Mouse (Mus musculus): Measurements from ENCODE around the gene Hnrnpa3.

The Hnrnpa3 gene

GRCm38 (mm10) chr2:75701822-75702587, 42.9 kb downstream of the Hnrnpa3 start:
- in situ Hi-C loops (cut with MboI, MseI) = no loop called here

GRCm38 (mm10) chr2:75702588-75702976, 43.5 kb downstream of the Hnrnpa3 start:
- in situ Hi-C loops (cut with MboI, MseI) = no loop called here

- in situ Hi-C loops (cut with MboI, MseI) = no loop called here
Observed at GRCm38 (mm10) chr2:75703375-75704181, 44.5 kb downstream of the Hnrnpa3 start.

- in situ Hi-C loops (cut with MboI, MseI) = no loop called here
Observed at GRCm38 (mm10) chr2:75704234-75705161, 45.4 kb downstream of the Hnrnpa3 start, which contains the start of gene Nfe2l2. Nfe2l2 (minus strand) TSS chr2:75704641.

GRCm38 (mm10) chr2:75705162-75705752, 46.2 kb downstream of the Hnrnpa3 start:
- in situ Hi-C loops (cut with MboI, MseI) = no loop called here

GRCm38 (mm10) chr2:75706435-75706834, 47.4 kb downstream of the Hnrnpa3 start:
- in situ Hi-C loops (cut with MboI, MseI) = no loop called here

- in situ Hi-C loops (cut with MboI, MseI) = no loop called here
Observed at GRCm38 (mm10) chr2:75707420-75707819, 48.4 kb downstream of the Hnrnpa3 start.

- in situ Hi-C loops (cut with MboI, MseI) = no loop called here
Observed at GRCm38 (mm10) chr2:75713083-75713482, 54.0 kb downstream of the Hnrnpa3 start.

- in situ Hi-C loops (cut with MboI, MseI) = loop anchor here (5.0 kb wide), 1 partner anchor 48 kb away; no protein-coding TSS in a partner anchor
Observed at GRCm38 (mm10) chr2:75714766-75715165, 55.7 kb downstream of the Hnrnpa3 start.

- in situ Hi-C loops (cut with MboI, MseI) = loop anchor here (5.0 kb wide), 1 partner anchor 46 kb away; no protein-coding TSS in a partner anchor
Observed at GRCm38 (mm10) chr2:75716046-75717016, 57.3 kb downstream of the Hnrnpa3 start.

Measured in regulatory T cell (primary cell).